Mouse (Mus musculus): ENCODE measurements around the gene Neurog2.
A peak's percentile ranks its signal among the peaks of the same experiment; 100 is the strongest.

DNA sequence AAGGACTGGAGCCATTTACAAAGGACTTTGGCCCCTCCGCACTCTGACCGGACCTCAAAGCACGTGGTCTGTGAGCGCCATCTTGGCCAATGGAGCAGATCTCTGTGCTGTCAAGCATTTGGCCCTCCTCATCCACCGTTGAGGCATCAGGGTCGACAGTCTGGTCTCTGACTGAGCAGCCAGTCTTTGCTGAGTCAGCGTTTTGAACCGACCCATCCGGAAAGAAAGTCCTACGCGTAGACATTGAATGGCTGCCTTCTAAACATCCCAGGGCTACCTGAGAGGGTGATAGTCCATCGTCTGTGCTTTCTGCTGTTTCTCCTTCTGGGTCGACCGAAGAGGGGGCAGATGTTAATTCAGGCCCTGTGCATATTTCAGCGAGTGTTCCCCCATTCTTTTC, 46.8 kb downstream of the Neurog2 start:
- no peak for TF ChIP-seq POLR2A (IDR thresholded peaks at IDR 0.05; ENCODE audit: control insufficient read depth in 1 of 2, insufficient read depth in 1 of 2, low read depth in 1 of 2, low read length in 2 of 2, poor library complexity in 1 of 2)
- TF ChIP-seq USF2 (IDR thresholded peaks at IDR 0.05; ENCODE audit: borderline replicate concordance in 1 of 2, insufficient read depth in 1 of 2, low read depth in 1 of 2, low read length in 2 of 2): no peak
- no peak for TF ChIP-seq CTCF (IDR thresholded peaks at IDR 0.05 in 2 of 3, conservative IDR thresholded peaks at IDR 0.05 in 1 of 3; ENCODE audit: control insufficient read depth in 1 of 3, insufficient read depth in 1 of 3, low read depth in 2 of 3, low read length in 3 of 3, poor library complexity in 1 of 3, severe bottlenecking in 1 of 3)
- no peak for TF ChIP-seq NRF1 (IDR thresholded peaks at IDR 0.05; ENCODE audit: insufficient read depth, low read depth, low read length, poor library complexity, severe bottlenecking)
- no peak for TF ChIP-seq MAZ (IDR thresholded peaks at IDR 0.05; ENCODE audit: low read depth, low read length)
- peak; percentile 91 for TF ChIP-seq MAFK (IDR thresholded peaks at IDR 0.05; ENCODE audit: borderline replicate concordance, low read depth, low read length)
- TF ChIP-seq CHD2 (IDR thresholded peaks at IDR 0.05; ENCODE audit: low read length): no peak
- no peak for TF ChIP-seq TCF12 (IDR thresholded peaks at IDR 0.05; ENCODE audit: low read depth, low read length)
- TF ChIP-seq ZNF384 (IDR thresholded peaks at IDR 0.05; ENCODE audit: low read depth, low read length): no peak
- no peak for TF ChIP-seq USF1 (IDR thresholded peaks at IDR 0.05; ENCODE audit: low read depth, low read length)
- TF ChIP-seq SMC3 (IDR thresholded peaks at IDR 0.05; ENCODE audit: low read depth, low read length): no peak
- no peak for TF ChIP-seq EP300 (IDR thresholded peaks at IDR 0.05; ENCODE audit: low read depth in 1 of 2, low read length in 2 of 2)
- TF ChIP-seq JUND (IDR thresholded peaks at IDR 0.05; ENCODE audit: low read depth, low read length): no peak

Data from MEL (cell line).